In genomic region chr4:117410049-117410410, GRCm38 (mm10) we compare ENCODE assay signal across 19 mouse cellular contexts.
DNase-seq lines count a peak whose midpoint lies in the region; ATAC-seq and TF ChIP-seq lines count a peak whose summit lies in the region.
"Had no signal": no experiment of that assay in that cellular context is flagged by ENCODE, and none has a peak within 500 bp of the region (broad histone marks: within the 10 kb centered on the region; RNA-seq: fewer than 3 reads in every experiment).

No protein-coding gene starts in this region.

- no peak for ATAC-seq in forebrain, embryonic 16.5 days
- no peak for ATAC-seq in megakaryocyte, adult 5-6 weeks (ENCODE audit: poor library complexity, severe bottlenecking)
- ATAC-seq in limb, embryonic 11.5 days (ENCODE audit: insufficient number of reproducible peaks, low FRiP score, low TSS enrichment, low read depth) = no peak
- ATAC-seq in liver, postnatal 0 days = no peak
- ATAC-seq in granulocyte monocyte progenitor cell, adult 5-6 weeks (replicated peaks; ENCODE audit: poor library complexity, severe bottlenecking) = no peak; the same call in 1 of the 2 replicates
- ATAC-seq: intestine, embryonic 15.5 days; Patski had no signal

- no peak overlapping the region for H3K9ac ChIP-seq in forebrain, embryonic 16.5 days (replicated peaks; ENCODE audit: low read depth, low read length)
- H3K9ac ChIP-seq in limb, embryonic 11.5 days (ENCODE audit: low read length) = no peak overlapping the region
- H3K9ac ChIP-seq in liver, postnatal 0 days (replicated peaks) = no peak overlapping the region
- H3K9ac ChIP-seq: heart, embryonic 13.5 days; intestine, embryonic 15.5 days had no signal

- H3K4me3 ChIP-seq in forebrain, embryonic 10.5 days = peak overlapping the region; percentile 36
- H3K4me3 ChIP-seq in forebrain, embryonic 16.5 days (replicated peaks; ENCODE audit: low read length) = no peak overlapping the region
- peak overlapping the region; percentile 23 for H3K4me3 ChIP-seq in megakaryocyte, embryonic 14.5 days (replicated peaks)
- no peak overlapping the region for H3K4me3 ChIP-seq in embryonic facial prominence, embryonic 10.5 days
- H3K4me3 ChIP-seq in limb, embryonic 11.5 days (ENCODE audit: low read depth, low read length) = no peak overlapping the region
- H3K4me3 ChIP-seq in liver, postnatal 0 days (ENCODE audit: low read depth, low read length) = no peak overlapping the region
- H3K4me3 ChIP-seq: heart, embryonic 13.5 days; intestine, embryonic 15.5 days had no signal

- no peak for DNase-seq in forebrain, embryonic 10.5 days (ENCODE audit: extremely low spot score, low spot score)
- DNase-seq in embryonic facial prominence, embryonic 10.5 days (ENCODE audit: low spot score) = no peak
- no peak for DNase-seq in limb, embryonic 11.5 days (ENCODE audit: low spot score)
- no peak for DNase-seq in liver, postnatal 0 days
- DNase-seq: adrenal gland, adult 8-10 months; heart, adult 11 months; kidney, adult 9 months; kidney, postnatal 25 days; liver; lung, adult 18-20 months; lung, postnatal 14 days; right cerebral cortex, postnatal 4 days had no signal

- H3K27ac ChIP-seq in forebrain, embryonic 10.5 days = peak overlapping the region; percentile 79
- H3K27ac ChIP-seq in forebrain, embryonic 16.5 days (ENCODE audit: low read length) = no peak overlapping the region
- H3K27ac ChIP-seq in embryonic facial prominence, embryonic 10.5 days (replicated peaks) = peak overlapping the region; percentile 79; the same call in 1 of the 2 replicates
- H3K27ac ChIP-seq in limb, embryonic 11.5 days (replicated peaks; ENCODE audit: low read depth, low read length) = no peak overlapping the region
- no peak overlapping the region for H3K27ac ChIP-seq in liver, postnatal 0 days (ENCODE audit: low read depth)
- H3K27ac ChIP-seq: heart, embryonic 13.5 days; intestine, embryonic 15.5 days had no signal

- TF ChIP-seq EP300 in liver, postnatal 0 days (IDR thresholded peaks at IDR 0.05; ENCODE audit: low read depth) = no peak

- no peak overlapping the region for H3K4me2 ChIP-seq in forebrain, embryonic 16.5 days (ENCODE audit: low read length)
- H3K4me2 ChIP-seq in limb, embryonic 11.5 days (ENCODE audit: low read depth, severe bottlenecking) = peak overlapping the region; percentile 1; the same call in 1 of the 2 replicates
- no peak overlapping the region for H3K4me2 ChIP-seq in liver, postnatal 0 days (ENCODE audit: low read depth, low read length)
- H3K4me2 ChIP-seq: heart, embryonic 13.5 days; intestine, embryonic 15.5 days had no signal

- peaks cover 78% of the 10 kb centered on the region for H3K4me1 ChIP-seq in forebrain, embryonic 10.5 days
- peaks cover 27% of the 10 kb centered on the region for H3K4me1 ChIP-seq in forebrain, embryonic 16.5 days (replicated peaks; ENCODE audit: control insufficient read depth, insufficient read depth, low read length)
- H3K4me1 ChIP-seq in megakaryocyte, embryonic 14.5 days = peaks cover 9% of the 10 kb centered on the region; the same call in 1 of the 2 replicates
- H3K4me1 ChIP-seq in embryonic facial prominence, embryonic 10.5 days = peaks cover 67% of the 10 kb centered on the region
- peaks cover 40% of the 10 kb centered on the region for H3K4me1 ChIP-seq in limb, embryonic 11.5 days (ENCODE audit: control insufficient read depth, insufficient read depth, low read length)
- no peaks in the 10 kb centered on the region for H3K4me1 ChIP-seq in liver, postnatal 0 days (ENCODE audit: insufficient read depth)
- H3K4me1 ChIP-seq: intestine, embryonic 15.5 days had no signal

- peaks cover 100% of the 10 kb centered on the region for H3K27me3 ChIP-seq in forebrain, embryonic 10.5 days (ENCODE audit: poor library complexity, severe bottlenecking)
- H3K27me3 ChIP-seq in forebrain, embryonic 16.5 days (replicated peaks; ENCODE audit: control insufficient read depth, insufficient read depth, low read length) = no peaks in the 10 kb centered on the region; the same call in 1 of the 2 replicates
- H3K27me3 ChIP-seq in megakaryocyte, embryonic 14.5 days (replicated peaks) = peaks cover 33% of the 10 kb centered on the region
- H3K27me3 ChIP-seq in embryonic facial prominence, embryonic 10.5 days (replicated peaks; ENCODE audit: low read depth, poor library complexity, severe bottlenecking) = peaks cover 98% of the 10 kb centered on the region
- H3K27me3 ChIP-seq in limb, embryonic 11.5 days (ENCODE audit: control insufficient read depth, insufficient read depth, low read length) = no peaks in the 10 kb centered on the region
- H3K27me3 ChIP-seq in liver, postnatal 0 days (ENCODE audit: insufficient read depth, low read length) = no peaks in the 10 kb centered on the region
- H3K27me3 ChIP-seq: intestine, embryonic 15.5 days had no signal

- H3K36me3 ChIP-seq in forebrain, embryonic 10.5 days (replicated peaks) = no peaks in the 10 kb centered on the region
- no peaks in the 10 kb centered on the region for H3K36me3 ChIP-seq in forebrain, embryonic 16.5 days (ENCODE audit: control insufficient read depth, insufficient read depth)
- H3K36me3 ChIP-seq in megakaryocyte, embryonic 14.5 days (replicated peaks; ENCODE audit: low read length) = no peaks in the 10 kb centered on the region
- no peaks in the 10 kb centered on the region for H3K36me3 ChIP-seq in embryonic facial prominence, embryonic 10.5 days (replicated peaks)
- no peaks in the 10 kb centered on the region for H3K36me3 ChIP-seq in limb, embryonic 11.5 days (ENCODE audit: control insufficient read depth, insufficient read depth, low read length)
- H3K36me3 ChIP-seq in liver, postnatal 0 days (replicated peaks; ENCODE audit: insufficient read depth, low read length) = no peaks in the 10 kb centered on the region
- H3K36me3 ChIP-seq: heart, embryonic 13.5 days; intestine, embryonic 15.5 days had no signal

- H3K9me3 ChIP-seq in forebrain, embryonic 10.5 days = no peaks in the 10 kb centered on the region
- H3K9me3 ChIP-seq in forebrain, embryonic 16.5 days (ENCODE audit: control insufficient read depth, low read length) = no peaks in the 10 kb centered on the region
- H3K9me3 ChIP-seq in megakaryocyte, embryonic 14.5 days = no peaks in the 10 kb centered on the region
- H3K9me3 ChIP-seq in embryonic facial prominence, embryonic 10.5 days = no peaks in the 10 kb centered on the region
- no peaks in the 10 kb centered on the region for H3K9me3 ChIP-seq in limb, embryonic 11.5 days (ENCODE audit: control insufficient read depth, low read length)
- no peaks in the 10 kb centered on the region for H3K9me3 ChIP-seq in liver, postnatal 0 days (ENCODE audit: low read length)
- H3K9me3 ChIP-seq: heart, embryonic 13.5 days; intestine, embryonic 15.5 days had no signal

- 7% methylated on average over 3 of the region's 3 CpGs for WGBS in forebrain, embryonic 10.5 days
- 13% methylated on average over 3 of the region's 3 CpGs for WGBS in forebrain, embryonic 16.5 days
- 11% methylated on average over 3 of the region's 3 CpGs for WGBS in embryonic facial prominence, embryonic 10.5 days
- 15% methylated on average over 3 of the region's 3 CpGs for WGBS in limb, embryonic 11.5 days
- 46% methylated on average over 3 of the region's 3 CpGs for WGBS in liver, postnatal 0 days (ENCODE audit: insufficient replicate concordance)

- TF ChIP-seq CTCF in liver, postnatal 0 days (IDR thresholded peaks at IDR 0.05; ENCODE audit: low read depth) = no peak

Comparison
In these comparisons a context has a peak if more than half of its experiments do, and no peak if none do; other contexts are left out.
1. H3K27ac ChIP-seq: peak in forebrain, embryonic 10.5 days (single experiment) and embryonic facial prominence, embryonic 10.5 days (single experiment); none in forebrain, embryonic 16.5 days (single experiment), limb, embryonic 11.5 days (single experiment) and liver, postnatal 0 days (single experiment).
2. H3K4me3 ChIP-seq: peak in forebrain, embryonic 10.5 days (single experiment) and megakaryocyte, embryonic 14.5 days (single experiment); none in forebrain, embryonic 16.5 days (single experiment), embryonic facial prominence, embryonic 10.5 days (single experiment), limb, embryonic 11.5 days (single experiment) and liver, postnatal 0 days (single experiment).